Mouse (Mus musculus) thymus, postnatal 4 days (tissue): Measurements from ENCODE around the gene Tcte2.

Source experiments
- DNase-seq: peaks from one replicate; pipeline ENCODE4 v3.0.0; 2021

The Tcte2 gene

GRCm38 (mm10) chr17:13744824-13745223 lies 16.8 kb downstream of the Tcte2 start:
- DNase-seq, result no peak

DNA sequence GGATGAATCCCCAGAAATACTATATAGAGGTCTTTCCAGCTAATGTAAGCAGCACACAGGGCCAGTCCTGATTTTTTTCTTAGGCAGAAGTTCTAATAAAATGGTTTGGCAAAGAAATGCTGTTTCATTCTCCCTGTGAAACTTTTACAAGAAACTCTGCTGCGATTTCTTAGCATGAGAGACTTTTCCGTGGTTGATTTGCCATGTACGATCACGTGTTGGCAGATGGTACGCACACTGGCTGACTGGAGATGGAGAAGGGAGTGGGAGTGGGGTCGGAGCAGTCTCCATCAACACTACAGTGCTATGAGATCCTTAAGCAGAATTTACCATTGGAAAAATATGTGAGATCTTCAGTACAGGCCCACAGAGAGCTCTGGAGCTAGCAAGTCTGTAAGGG lies 17.4 kb downstream of the Tcte2 start:
- DNase-seq, result no peak

- no peak for DNase-seq
These were observed 17.9 kb downstream of the Tcte2 start for GRCm38 (mm10) chr17:13743709-13744079.

DNA sequence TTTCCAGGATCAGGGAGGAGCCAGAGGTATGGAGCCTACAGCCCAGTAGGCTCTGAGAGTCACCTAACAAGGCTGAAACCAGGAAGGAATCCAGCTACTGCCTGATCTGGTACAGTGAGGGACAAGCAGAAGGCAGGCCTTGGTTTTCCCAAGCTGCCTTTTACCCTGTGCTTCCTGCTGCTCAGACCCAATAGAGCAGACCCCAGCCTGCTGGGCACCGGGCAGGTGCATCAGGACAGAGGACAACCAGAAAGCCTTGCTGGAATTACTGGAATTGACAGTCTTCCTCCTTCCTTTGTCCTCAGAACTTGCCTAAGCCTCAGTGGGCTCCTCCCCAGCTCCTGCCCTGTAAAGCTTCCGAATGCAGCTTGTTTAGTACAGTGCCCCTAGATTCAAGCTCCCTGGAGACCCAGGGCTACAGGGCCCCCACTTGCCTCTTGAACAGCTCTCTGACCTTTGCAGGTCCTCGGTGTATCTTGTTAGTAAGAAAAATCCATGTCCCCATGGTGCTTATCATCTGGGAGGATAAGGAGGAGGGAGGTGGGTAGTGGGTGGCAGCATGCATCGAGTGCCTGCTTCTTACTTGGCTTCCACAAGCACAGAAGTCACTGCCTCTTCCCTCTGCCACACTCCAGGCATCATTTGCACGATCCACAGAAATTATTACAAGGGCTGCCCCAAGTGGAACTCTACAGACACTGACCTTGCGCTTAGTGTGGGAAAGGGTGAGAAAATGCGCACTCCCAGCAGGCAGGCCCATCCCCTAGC lies 18.5 kb downstream of the Tcte2 start:
- DNase-seq, result no peak

GRCm38 (mm10) chr17:13742334-13742733 lies 19.3 kb downstream of the Tcte2 start:
- no peak for DNase-seq

DNA sequence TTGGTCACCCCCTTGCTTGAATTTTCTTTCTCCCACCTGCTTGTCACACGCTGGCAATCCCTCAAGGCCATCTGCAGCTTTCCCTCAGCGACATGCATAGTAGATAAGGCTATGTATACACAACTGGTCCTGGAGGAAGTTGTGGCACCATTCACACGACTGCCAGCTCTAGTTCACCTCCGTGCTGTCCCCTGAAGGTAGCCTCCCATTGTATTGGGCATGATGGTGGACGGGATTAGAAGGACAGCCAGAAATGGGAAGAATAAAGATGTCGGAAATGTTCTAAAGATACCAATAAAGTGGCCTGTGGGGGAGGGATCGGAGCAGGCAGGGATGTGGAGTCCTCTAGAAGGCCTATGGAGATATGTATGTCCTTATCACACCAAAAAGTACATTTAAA lies 20.0 kb downstream of the Tcte2 start:
- DNase-seq, result no peak

DNA sequence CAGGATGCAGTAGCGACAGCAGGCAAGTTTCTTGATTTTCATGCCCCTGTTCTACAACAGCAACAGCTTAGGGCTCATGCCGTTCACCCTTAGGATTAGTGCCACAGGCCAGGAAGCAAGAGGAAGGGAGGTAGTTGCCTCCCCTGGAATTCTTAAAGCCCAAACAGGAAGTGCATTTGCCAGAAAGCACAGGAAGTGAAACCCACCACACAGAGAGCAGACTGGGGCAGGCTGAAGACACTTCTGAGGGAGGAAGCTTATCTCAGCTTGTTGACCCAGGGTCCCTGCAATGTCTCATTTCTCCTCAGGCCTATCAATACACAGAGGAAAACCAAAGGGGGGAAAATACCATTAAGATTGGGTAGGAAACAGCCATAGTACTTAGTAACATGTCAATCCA lies 20.8 kb downstream of the Tcte2 start:
- no peak for DNase-seq

DNA sequence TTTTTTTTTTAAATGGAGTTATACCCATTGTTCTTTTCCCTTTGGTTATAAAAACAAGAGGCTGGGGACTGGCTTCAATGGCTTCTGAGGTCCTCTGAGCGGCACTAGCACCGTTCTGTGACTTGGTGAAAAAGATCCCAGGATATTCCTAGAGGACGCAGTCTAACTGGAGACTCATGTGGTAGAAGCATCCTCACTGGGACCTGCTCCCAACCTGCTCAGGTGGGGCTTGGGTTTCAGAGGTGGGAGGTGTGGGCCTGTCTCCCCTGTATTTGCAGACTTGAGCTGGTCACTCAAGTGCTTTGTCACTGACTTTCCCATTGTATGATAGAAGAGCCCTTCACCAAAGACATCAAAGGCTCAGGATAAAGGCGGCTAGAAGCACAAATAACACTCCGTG lies 21.6 kb downstream of the Tcte2 start:
- no peak for DNase-seq

DNA sequence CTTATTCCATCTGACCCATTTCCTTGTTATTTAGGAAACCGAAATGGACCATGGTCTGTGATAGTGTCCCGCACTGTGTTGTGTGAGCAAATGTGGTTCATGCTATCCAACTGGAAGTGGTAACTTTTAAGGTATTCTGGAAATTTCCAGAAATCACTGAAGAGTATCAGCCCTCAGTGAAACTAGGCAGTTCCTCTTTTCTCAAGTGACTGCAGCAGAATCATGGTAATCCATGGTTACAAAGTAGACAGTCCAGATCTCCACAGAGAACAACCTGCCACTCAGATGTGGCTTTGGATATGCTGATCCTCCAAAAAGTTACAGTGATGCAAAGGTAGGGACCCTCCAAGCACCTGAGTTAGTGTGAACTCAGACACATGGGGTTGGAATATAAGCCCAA lies 22.7 kb downstream of the Tcte2 start:
- no peak for DNase-seq

GRCm38 (mm10) chr17:13738121-13738776 lies 23.4 kb downstream of the Tcte2 start:
- DNase-seq, result no peak

- DNase-seq, result no peak
These were observed 24.3 kb downstream of the Tcte2 start for GRCm38 (mm10) chr17:13737336-13737735.

DNA sequence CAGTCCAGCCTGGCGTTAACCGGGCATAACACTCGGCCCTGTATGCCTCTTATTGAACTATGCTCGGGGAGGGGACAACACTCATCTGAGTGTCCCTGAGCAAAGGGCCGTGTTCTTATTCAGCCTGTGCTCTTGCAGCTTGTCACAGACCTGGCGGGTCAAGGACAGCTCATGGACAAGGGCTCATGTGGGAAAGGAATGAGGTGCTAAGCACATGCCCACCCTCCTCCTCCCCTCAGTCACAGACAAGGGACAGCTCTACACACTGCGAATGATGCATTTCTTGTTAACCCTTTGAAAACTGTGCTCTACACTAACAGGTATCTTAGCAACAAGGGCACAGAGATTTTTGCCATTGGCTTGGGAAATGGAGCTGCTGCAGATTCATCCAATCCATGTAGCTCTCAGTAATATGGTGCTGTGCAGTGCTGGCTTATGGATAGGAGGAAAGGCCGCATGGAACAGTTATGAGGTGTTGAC lies 25.8 kb downstream of the Tcte2 start:
- DNase-seq, result no peak

DNA sequence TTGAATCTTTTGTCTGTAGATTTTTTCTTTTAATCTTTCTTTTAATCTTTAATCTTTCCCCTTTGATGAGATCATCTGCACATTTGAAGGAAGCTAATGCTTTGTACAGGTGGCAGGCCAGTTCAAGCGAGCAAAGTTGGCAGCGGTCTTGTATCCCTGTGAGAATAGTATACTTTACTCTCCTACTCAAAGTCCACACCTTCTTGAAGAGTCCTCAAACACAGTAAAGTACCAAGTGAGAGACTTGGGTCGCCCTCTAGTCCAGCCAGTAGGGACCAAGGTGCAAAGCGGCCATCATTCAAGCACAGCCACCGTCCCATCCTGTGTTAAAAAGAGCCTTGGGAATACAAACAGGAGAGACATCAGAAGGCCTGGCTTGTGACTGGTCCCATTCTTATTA lies 26.6 kb downstream of the Tcte2 start:
- DNase-seq, result no peak

DNA sequence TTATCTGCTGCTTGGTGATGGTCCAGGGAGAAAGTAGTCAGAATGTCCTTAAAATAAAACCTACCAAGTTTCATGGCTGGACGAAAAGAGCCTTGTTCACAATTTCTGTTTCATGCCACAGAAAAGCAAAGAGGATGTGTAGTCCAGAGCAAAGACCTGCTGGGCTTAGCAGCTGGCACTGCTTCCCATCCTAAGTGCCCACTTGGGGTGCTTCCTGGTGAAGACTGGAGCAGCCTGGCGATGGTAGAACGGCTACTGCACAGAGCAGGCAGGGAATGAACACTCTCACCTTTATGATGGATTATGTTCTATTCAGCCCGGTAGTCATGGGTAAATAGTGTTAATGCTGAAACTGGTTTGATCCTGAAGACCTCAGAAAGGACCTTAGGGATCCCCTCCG lies 27.7 kb downstream of the Tcte2 start:
- no peak for DNase-seq

DNA sequence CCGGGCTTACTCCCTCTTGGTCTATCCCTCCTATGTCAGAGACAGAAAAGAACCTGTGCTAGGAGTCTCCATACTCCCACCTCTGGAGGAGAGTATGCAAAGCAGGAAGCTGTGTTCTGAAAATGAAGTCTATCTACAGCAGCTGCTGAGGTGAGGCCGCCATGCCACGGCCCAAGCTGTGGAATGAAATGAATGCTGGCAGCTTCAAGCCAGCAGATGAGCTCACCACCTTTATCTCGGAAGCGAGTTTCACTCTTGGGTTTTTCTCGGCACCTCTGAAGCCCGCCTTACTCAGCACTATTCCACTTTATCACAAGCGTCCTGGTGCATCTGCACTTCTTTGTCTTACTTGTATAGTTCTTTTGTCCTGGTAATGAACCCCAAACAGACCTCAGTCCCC lies 28.9 kb downstream of the Tcte2 start:
- no peak for DNase-seq

- DNase-seq, result no peak
These were observed 29.9 kb downstream of the Tcte2 start for GRCm38 (mm10) chr17:13731727-13732112.

GRCm38 (mm10) chr17:13730980-13731726 lies 30.5 kb downstream of the Tcte2 start:
- no peak for DNase-seq

DNA sequence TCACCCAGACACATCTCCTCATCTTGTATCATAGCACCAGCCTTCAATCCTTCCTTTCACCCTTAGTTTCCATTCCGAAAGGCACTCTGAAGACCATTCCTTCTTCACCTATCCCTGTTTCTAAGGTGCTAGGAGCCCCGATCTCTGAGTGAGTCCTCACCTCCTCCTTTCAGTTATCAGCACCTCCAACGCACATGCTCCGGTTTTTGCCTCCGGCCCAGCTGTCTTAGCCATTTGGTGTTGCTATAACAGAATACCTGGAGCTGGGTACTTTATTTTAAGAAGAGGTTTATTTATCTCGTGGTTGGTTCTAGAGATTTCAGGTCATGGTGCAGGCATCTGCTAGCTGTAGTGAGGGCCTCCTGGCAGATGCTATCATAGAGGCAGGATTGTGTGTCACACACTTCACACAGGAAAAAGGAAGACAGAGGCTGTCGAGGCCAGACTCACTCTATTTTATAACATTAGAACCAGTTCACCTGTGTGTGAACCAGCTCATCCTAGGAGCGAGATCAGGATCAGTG lies 34.7 kb downstream of the Tcte2 start:
- DNase-seq, result no peak

DNA sequence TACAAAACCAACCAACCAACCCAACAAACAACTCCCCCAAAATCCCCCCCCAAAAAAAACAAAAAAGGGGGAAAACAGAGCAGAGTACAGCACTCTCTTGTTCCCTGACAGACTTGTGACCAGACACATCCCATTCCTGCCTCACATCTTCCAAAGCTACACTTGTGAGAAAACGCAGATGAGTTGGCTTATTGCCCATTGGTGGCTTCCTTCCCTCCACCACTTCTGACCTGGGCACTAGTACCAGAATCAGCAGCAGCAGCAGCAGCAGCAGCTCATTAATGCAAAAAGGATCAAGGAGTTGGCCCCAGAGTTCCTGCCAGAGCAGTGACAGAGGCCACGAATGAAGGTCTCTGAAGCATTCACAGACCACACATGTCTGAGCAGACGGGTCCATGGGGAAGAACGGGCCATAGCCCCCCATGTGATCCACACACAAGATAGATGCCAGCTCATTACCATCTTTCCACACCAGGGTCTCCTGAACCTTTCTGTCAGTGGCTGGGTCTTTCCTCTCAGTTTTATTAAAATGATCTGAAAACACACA lies 36.5 kb downstream of the Tcte2 start:
- no peak for DNase-seq

DNA sequence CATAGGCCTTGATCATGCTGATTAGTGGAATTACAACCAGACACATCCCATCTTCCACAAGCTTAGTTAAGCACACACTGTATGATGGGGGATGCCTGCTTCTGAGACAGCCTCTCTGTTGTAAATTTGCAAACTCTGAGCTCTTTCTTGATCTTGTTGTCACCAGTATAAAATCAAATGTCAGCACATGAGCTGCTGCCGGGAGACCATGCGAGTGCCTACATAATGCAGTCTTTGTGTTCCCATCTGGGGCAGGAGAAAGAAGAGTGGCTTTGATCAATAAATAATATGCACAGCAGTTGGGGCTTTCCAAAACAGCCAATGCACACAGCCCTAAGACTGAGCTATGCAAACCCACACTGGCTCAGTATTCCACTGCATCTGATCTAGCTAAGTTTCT lies 39.2 kb downstream of the Tcte2 start:
- DNase-seq, result no peak

GRCm38 (mm10) chr17:13721372-13721771 lies 40.3 kb downstream of the Tcte2 start:
- no peak for DNase-seq

GRCm38 (mm10) chr17:13720187-13720586 lies 41.4 kb downstream of the Tcte2 start:
- DNase-seq, result no peak

GRCm38 (mm10) chr17:13717428-13717827 lies 44.2 kb downstream of the Tcte2 start:
- no peak for DNase-seq
